Mouse (Mus musculus) embryonic facial prominence, embryonic 13.5 days (tissue): Measurements from ENCODE around the gene Mitd1. TPM values are rescaled to one million over a fixed set of nuclear protein-coding genes. Genes with fewer than 3 reads are reported as not detected.

ENCODE experiments used
- ATAC-seq: fragments of 200-750 bp; cut with Nextera tagmentation; 2 replicates; pipeline ENCODE4 v1.8.0; 2017; ENCODE audit warnings: low read depth; ENCODE audit not compliant: insufficient number of reproducible peaks, insufficient read depth, low FRiP score, low TSS enrichment
- H3K27ac ChIP-seq: fragments of 300-500 bp; sonication (generic); 2 replicates; pipeline ENCODE4 v1.5.1; 2015; ENCODE audit warnings: moderate library complexity, mild to moderate bottlenecking, inconsistent platforms
- H3K27me3 ChIP-seq: fragments of 300-500 bp; sonication (generic); 2 replicates; pipeline ENCODE4 v1.6.1; 2015; ENCODE audit warnings: mild to moderate bottlenecking, inconsistent platforms
- H3K36me3 ChIP-seq: fragments of 300-500 bp; sonication (generic); 2 replicates; pipeline ENCODE4 v1.6.1; 2015; ENCODE audit warnings: mild to moderate bottlenecking, inconsistent platforms
- H3K4me1 ChIP-seq: fragments of 300-500 bp; sonication (generic); 2 replicates; pipeline ENCODE4 v1.6.1; 2015; ENCODE audit warnings: inconsistent platforms
- H3K4me2 ChIP-seq: fragments of 300-500 bp; sonication (generic); 2 replicates; pipeline ENCODE4 v1.6.1; 2015; ENCODE audit warnings: moderate library complexity, mild to moderate bottlenecking, inconsistent platforms
- H3K4me3 ChIP-seq: fragments of 300-500 bp; sonication (generic); 2 replicates; pipeline ENCODE4 v1.5.1; 2015; ENCODE audit warnings: mild to moderate bottlenecking, inconsistent platforms
- H3K9ac ChIP-seq: fragments of 300-500 bp; sonication (generic); 2 replicates; pipeline ENCODE4 v1.6.1; 2015; ENCODE audit warnings: mild to moderate bottlenecking, inconsistent platforms
- H3K9me3 ChIP-seq: fragments of 300-500 bp; sonication (generic); 2 replicates; pipeline ENCODE4 v1.6.1; 2016; ENCODE audit warnings: inconsistent platforms
- whole genome bisulfite sequencing: fragments of 180-500 bp; shearing (Covaris S2); methylation state at CpG from one replicate; pipeline ENCODE4 v1.1.7; 2015; ENCODE audit warnings: mixed read lengths; 5-methylcytosine and 5-hydroxymethylcytosine counted together
- polyA plus RNA-seq: library from polyadenylated mRNA; unstranded; fragments of >200 nt; fragmentation: Nextera tagmentation; extraction: Ambion mirVana; gene quantifications from 2 replicates; pipeline ENCODE4 v1.2.1, GENCODE M21; 2015

Gene Mitd1
- polyA plus RNA-seq, 1 experiment from 2014 or later, result 27.7 TPM

GRCm38 (mm10) chr1:37867056-37867455, 23.2 kb downstream of the Mitd1 start:
- H3K9ac ChIP-seq, result no peak overlapping the region
- no peaks in the 10 kb centered on the region for H3K9me3 ChIP-seq
- H3K4me1 ChIP-seq, result peaks cover 5% of the 10 kb centered on the region
- 80% methylated on average over 1 of the region's 1 CpGs for WGBS
- H3K36me3 ChIP-seq, result no peaks in the 10 kb centered on the region
- no peak overlapping the region for H3K27ac ChIP-seq
- peaks cover 7% of the 10 kb centered on the region for H3K27me3 ChIP-seq
- H3K4me3 ChIP-seq, result no peak overlapping the region
- no peak overlapping the region for H3K4me2 ChIP-seq
- no peak for ATAC-seq

DNA sequence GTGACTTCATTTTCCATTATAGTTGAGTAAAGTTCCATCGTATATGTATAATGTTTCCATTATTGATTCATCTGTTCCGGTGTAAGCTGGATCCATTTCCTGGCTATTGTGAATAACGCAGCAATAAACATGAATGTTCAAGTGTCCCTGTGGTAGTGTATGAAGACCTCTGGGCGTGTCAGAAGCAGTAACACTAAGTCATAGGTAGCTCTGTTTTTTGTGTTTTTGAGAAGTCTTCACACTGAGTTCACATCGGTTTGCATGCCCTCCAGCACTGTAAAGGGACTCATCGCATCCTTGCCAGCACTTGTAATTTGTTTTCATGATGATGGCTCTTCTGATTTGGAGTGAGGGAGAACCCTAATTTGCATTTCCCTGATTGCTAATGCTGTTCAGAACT, 23.9 kb downstream of the Mitd1 start, which contains the start of gene Tsga10:
Gene Tsga10 (minus strand): TSS at position 144 of the 400 bp plus-strand sequence.
- Histone ChIP-seq H3K36me3 (no peaks in the 10 kb centered on the region), H3K4me3 (peak within 1 kb of the TSS; percentile 70), H3K4me2 (peak within 1 kb of the TSS; percentile 74), H3K4me1 (peaks cover under 1% of the 10 kb centered on the region), H3K27ac (peak within 1 kb of the TSS; percentile 82), H3K27me3 (peaks cover 7% of the 10 kb centered on the region), H3K9ac (peak within 1 kb of the TSS; percentile 79), H3K9me3 (no peaks in the 10 kb centered on the region)
- 74% methylated on average over 6 of the region's 6 CpGs for WGBS
- ATAC-seq, result no peak

- H3K27me3 ChIP-seq, result peaks cover 7% of the 10 kb centered on the region
- no peak for ATAC-seq
These were observed 24.6 kb downstream of the Mitd1 start for GRCm38 (mm10) chr1:37865401-37866215.

DNA sequence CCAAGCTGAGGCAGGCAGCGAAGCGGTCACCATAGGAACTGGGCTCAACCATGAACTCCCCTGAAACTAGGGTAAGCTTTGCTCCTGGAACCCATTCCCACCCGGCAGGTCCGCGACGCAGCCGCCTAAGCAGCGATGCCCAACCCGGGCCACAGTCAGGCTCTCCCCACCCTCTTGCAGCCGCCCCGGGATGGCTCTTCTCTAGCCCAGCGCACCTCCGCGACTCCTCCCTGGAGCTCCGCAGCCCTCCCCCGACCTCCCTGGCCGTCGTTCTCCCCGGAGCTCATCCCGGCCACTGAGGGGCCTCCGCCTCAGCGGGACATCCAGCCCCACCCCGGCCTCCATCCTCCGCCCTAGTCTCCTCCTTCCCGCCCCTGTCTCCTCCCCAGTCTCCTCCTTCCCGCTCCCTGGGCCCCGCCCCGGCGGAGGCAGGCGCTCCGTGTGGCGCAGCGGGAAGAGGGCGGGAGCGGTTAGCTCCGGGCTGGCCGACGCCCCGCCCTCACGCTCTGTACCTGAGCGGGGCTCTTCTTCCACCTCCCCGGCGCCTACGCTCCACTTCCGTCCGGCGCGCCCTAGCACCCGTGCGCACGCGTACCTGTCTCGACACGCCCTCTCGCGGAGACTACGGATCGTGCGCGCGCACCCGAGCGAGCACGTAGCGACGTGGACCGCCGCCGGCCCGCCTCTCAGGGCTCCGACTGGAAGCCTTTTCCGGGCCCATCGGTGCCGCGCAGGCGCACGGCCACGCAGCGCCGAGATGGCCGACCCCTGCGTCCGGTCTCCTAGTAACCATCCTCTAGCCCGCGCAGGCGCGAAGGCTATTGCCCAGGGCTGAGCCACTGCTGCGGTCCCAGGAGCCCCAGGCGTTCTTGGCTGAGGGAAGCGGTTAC, 25.5 kb downstream of the Mitd1 start:
- Histone ChIP-seq H3K27me3 (peaks cover 7% of the 10 kb centered on the region), H3K36me3 (no peaks in the 10 kb centered on the region), H3K4me1 (no peaks in the 10 kb centered on the region; the same call in 1 of the 2 replicates), H3K4me3 (peak overlapping the region; percentile 70), H3K9me3 (no peaks in the 10 kb centered on the region), H3K27ac (peak overlapping the region; percentile 82), H3K4me2 (peak overlapping the region; percentile 74), H3K9ac (peak overlapping the region; percentile 79)
- under 1% methylated on average over 87 of the region's 90 CpGs for WGBS
- peak; percentile 100 for ATAC-seq

More at GRCm38 (mm10) chr1:37865401-37866215, 24.6 kb downstream of the Mitd1 start:
- H3K9ac ChIP-seq, result peak overlapping the region; percentile 79
- H3K27ac ChIP-seq, result peak overlapping the region; percentile 82
- H3K9me3 ChIP-seq, result no peaks in the 10 kb centered on the region
- H3K4me1 ChIP-seq, result no peaks in the 10 kb centered on the region; the same call in 1 of the 2 replicates
- no peaks in the 10 kb centered on the region for H3K36me3 ChIP-seq
- H3K4me2 ChIP-seq, result peak overlapping the region; percentile 74
- H3K4me3 ChIP-seq, result peak overlapping the region; percentile 70
- 9% methylated on average over 23 of the region's 23 CpGs for WGBS

DNA sequence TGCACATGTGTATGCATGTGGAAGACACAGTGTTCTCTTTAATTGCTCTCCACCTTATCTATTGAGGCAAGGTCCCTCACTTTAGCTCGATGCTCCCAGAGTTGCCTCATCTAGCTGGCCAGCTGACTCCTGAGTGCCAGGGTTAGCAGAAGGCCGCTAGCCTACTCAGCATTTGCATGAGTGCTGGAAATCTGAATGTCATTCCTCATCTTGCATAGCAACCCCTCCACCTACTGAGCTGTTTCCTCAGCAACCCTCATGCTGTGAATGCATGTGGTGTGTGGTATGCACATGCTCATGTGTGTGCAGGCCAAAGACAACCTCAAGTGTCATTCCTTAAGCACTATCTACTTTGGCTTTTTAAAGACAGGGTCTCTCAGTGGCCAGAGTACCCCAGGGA, 39.5 kb downstream of the Mitd1 start:
- ATAC-seq, result no peak
- H3K27ac ChIP-seq, result no peak overlapping the region
- no peaks in the 10 kb centered on the region for H3K9me3 ChIP-seq
- H3K27me3 ChIP-seq, result no peaks in the 10 kb centered on the region
- H3K36me3 ChIP-seq, result no peaks in the 10 kb centered on the region
- no peak overlapping the region for H3K4me2 ChIP-seq
- no peaks in the 10 kb centered on the region for H3K4me1 ChIP-seq
- no peak overlapping the region for H3K4me3 ChIP-seq
- no peak overlapping the region for H3K9ac ChIP-seq
- 78% methylated on average over 2 of the region's 2 CpGs for WGBS

DNA sequence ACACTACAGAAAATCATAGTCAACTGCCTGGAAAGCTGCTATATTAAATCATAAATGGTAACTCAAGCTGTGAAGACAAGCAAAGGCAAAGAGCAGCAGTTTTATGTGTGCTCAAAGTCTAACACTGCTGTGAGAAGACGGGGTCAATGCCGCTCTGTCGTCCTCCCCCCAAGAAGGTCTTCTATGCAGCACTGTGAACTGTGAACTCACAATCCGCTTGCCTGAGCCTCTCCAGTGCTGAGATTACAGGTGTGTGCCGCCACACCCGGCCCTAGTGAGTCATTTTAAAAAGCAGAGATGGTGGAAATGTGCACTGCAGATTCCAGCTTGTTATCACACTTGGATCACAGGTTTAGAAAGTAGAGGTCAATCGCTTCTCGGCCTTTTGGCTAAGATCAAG, 43.3 kb downstream of the Mitd1 start:
- Histone ChIP-seq H3K27ac (no peak overlapping the region), H3K9me3 (no peaks in the 10 kb centered on the region), H3K4me1 (no peaks in the 10 kb centered on the region), H3K9ac (no peak overlapping the region), H3K27me3 (no peaks in the 10 kb centered on the region), H3K4me2 (no peak overlapping the region), H3K36me3 (no peaks in the 10 kb centered on the region), H3K4me3 (no peak overlapping the region)
- 87% methylated on average over 8 of the region's 8 CpGs for WGBS
- no peak for ATAC-seq

DNA sequence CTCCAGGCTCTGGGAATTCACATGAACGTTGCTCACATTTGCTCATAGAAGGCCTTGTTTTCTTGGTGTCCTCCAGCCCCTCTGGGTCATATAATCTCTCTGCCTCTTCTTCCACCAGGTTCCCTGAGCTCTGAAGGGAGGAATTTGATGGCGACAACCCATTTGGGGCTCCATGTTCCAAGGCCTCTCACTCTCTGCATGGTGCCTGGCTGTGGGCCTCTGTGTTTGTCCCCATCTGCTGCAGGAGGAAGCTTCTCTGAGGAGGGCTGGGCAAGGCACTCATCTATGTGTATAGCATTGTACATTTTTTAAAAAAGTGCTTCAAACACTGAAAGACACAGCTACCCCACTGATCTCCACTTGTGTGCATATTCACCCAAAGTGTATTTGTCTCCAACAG, 58.5 kb downstream of the Mitd1 start:
- no peak overlapping the region for H3K9ac ChIP-seq
- no peaks in the 10 kb centered on the region for H3K4me1 ChIP-seq
- no peak for ATAC-seq
- WGBS, result 73% methylated on average over 2 of the region's 2 CpGs
- peaks cover 7% of the 10 kb centered on the region; the same call in 1 of the 2 replicates for H3K36me3 ChIP-seq
- H3K9me3 ChIP-seq, result no peaks in the 10 kb centered on the region
- H3K4me2 ChIP-seq, result no peak overlapping the region
- H3K27ac ChIP-seq, result no peak overlapping the region
- H3K4me3 ChIP-seq, result no peak overlapping the region
- no peaks in the 10 kb centered on the region for H3K27me3 ChIP-seq

Other genes with a start within 250 kb of the Mitd1 start
- gene 2010300C02Rik, start 170.3 kb downstream of the Mitd1 start, polyA plus RNA-seq, result 1.9 and 2.5 TPM in 2 replicates
- 6.0 and 6.9 TPM in 2 replicates for gene Tsga10, start 24.0 kb downstream of the Mitd1 start, polyA plus RNA-seq
- gene Lipt1, start 18.7 kb downstream of the Mitd1 start, polyA plus RNA-seq, result 8.3 and 8.6 TPM in 2 replicates
- gene Mrpl30, start 66 bp upstream of the Mitd1 start, polyA plus RNA-seq, result 240 and 260 TPM in 2 replicates
- not detected in 2 replicates for gene Lyg2, start 26.1 kb upstream of the Mitd1 start, polyA plus RNA-seq
- not detected in 2 replicates for gene Lyg1, start 67.3 kb upstream of the Mitd1 start, polyA plus RNA-seq
- gene Txndc9, start 107.5 kb upstream of the Mitd1 start, polyA plus RNA-seq, result 140 and 155 TPM in 2 replicates
- gene Eif5b, start 107.6 kb upstream of the Mitd1 start, polyA plus RNA-seq, result 35.9 and 36.9 TPM in 2 replicates
- 30.0 and 34.5 TPM in 2 replicates for gene Rev1, start 239.4 kb upstream of the Mitd1 start, polyA plus RNA-seq